Mouse (Mus musculus) C2C12 (cell line): ENCODE measurements around the gene Stap2.

Experiments
- CTCF ChIP-seq: IDR thresholded peaks from one replicate; pipeline ENCODE4 v1.5.1; 2011; ENCODE audit not compliant: control insufficient read depth, insufficient read depth, insufficient read length
- FOSL1 ChIP-seq: IDR thresholded peaks from one replicate; pipeline ENCODE4 v1.8.0; 2011; ENCODE audit warnings: mild to moderate bottlenecking, low read length; ENCODE audit not compliant: poor library complexity, insufficient read depth, severe bottlenecking
- USF1 ChIP-seq: IDR thresholded peaks from one replicate; pipeline ENCODE4 v1.6.1; 2011; ENCODE audit warnings: low read depth, mild to moderate bottlenecking, control low read depth, moderate library complexity

DNA sequence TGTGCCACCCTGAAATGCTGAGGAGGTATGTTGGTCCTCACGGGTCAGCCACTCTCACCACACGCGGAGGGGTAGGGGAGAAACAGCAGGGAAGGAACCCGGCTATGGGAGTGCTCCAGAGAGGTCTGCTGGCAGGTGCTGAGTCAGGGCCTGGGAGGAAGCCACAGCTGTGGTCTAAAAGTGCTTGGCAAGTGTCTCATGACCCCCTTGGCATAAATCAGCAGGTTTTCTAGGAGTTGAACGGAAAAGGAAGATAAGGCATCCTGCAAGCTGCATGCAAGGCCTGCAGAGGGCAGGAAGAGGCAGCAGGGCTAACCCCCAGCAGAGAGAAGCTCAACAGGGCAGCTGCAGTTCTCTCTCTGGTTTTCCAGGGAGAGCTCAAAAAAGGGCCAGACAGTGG, 25.5 kb upstream of the Stap2 start:
- peak; percentile 2 for TF ChIP-seq CTCF
- TF ChIP-seq FOSL1, result no peak
- TF ChIP-seq USF1, result no peak
